Mouse (Mus musculus): ENCODE measurements at regions not wholly inside any gene's neighbourhood (a gene's known extent, or its start where the extent isn't known, plus 50 kb on each side); places are given as distances from the start of the nearest gene placed in this dataset.

- TF ChIP-seq CTCF (IDR thresholded peaks at IDR 0.05; ENCODE audit: insufficient read depth, low read length) (no peak), POLR2A (IDR thresholded peaks at IDR 0.05; ENCODE audit: borderline replicate concordance, extremely low read depth, low read depth, low read length) (no peak)
Observed at GRCm38 (mm10) chr9:93005182-93005953, 463.3 kb downstream of the Plod2 start.
